Mouse (Mus musculus) midbrain, embryonic 12.5 days (tissue): ENCODE results near the gene Fto. TPM values are rescaled to one million over a fixed set of nuclear protein-coding genes. Genes with fewer than 3 reads are reported as not detected.

Experiments
- ATAC-seq: fragments of 200-750 bp; cut with Nextera tagmentation; 2 replicates; pipeline ENCODE4 v1.8.0; 2017; ENCODE audit warnings: low read depth, moderate TSS enrichment, moderate library complexity; ENCODE audit not compliant: low FRiP score
- H3K27ac ChIP-seq: fragments of 300-500 bp; sonication (generic); replicated peaks from 2 replicates; pipeline ENCODE4 v1.5.1; 2016; ENCODE audit warnings: mild to moderate bottlenecking
- H3K27me3 ChIP-seq: fragments of 300-500 bp; sonication (generic); 2 replicates; pipeline ENCODE4 v1.6.1; 2016; ENCODE audit warnings: mild to moderate bottlenecking
- H3K36me3 ChIP-seq: fragments of 300-500 bp; sonication (generic); 2 replicates; pipeline ENCODE4 v1.6.1; 2016
- H3K4me1 ChIP-seq: fragments of 300-500 bp; sonication (generic); 2 replicates; pipeline ENCODE4 v1.6.1; 2016
- H3K4me2 ChIP-seq: fragments of 300-500 bp; sonication (generic); replicated peaks from 2 replicates; pipeline ENCODE4 v1.6.1; 2016; ENCODE audit warnings: mild to moderate bottlenecking, moderate library complexity
- H3K4me3 ChIP-seq: fragments of 300-500 bp; sonication (generic); 2 replicates; pipeline ENCODE4 v1.5.1; 2016; ENCODE audit warnings: mild to moderate bottlenecking
- H3K9ac ChIP-seq: fragments of 300-500 bp; sonication (generic); replicated peaks from 2 replicates; pipeline ENCODE4 v1.6.1; 2016; ENCODE audit warnings: mild to moderate bottlenecking, moderate library complexity
- H3K9me3 ChIP-seq: fragments of 300-500 bp; sonication (generic); 2 replicates; pipeline ENCODE4 v1.6.1; 2016; ENCODE audit warnings: mild to moderate bottlenecking
- WGBS: fragments of 180-500 bp; shearing (Covaris S2); methylation state at CpG from one replicate; pipeline ENCODE4 v1.1.7; 2016; 5-methylcytosine and 5-hydroxymethylcytosine counted together
- polyA plus RNA-seq: library from polyadenylated mRNA; unstranded; fragments of >200 nt; fragmentation: Nextera tagmentation; extraction: Ambion mirVana; gene quantifications from 2 replicates; pipeline ENCODE4 v1.2.1, GENCODE M21; 2016

Fto gene
- polyA plus RNA-seq, 1 experiment from 2014 or later = 115 TPM

DNA sequence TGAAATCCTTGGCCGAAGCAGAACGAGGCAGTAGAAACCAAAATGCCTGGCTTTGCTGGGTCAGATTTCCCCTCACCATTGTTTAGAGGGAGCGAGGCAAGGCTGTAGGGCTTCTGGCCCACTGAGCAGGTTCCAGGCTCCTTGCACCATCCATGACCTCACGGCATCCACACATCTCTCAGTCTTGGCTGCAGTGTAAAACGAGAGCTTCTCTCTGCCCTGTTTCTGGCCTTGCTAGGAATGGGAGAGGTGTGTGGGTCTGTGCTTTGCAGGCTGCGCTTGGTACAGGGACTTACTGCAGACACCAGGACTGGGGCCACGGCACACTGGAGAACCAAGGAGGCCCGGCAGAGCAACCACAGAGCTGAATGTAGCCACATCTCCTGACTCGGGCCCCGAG is 132.2 kb downstream of the Fto start:
- WGBS = 79% methylated on average over 10 of the region's 10 CpGs
- Histone ChIP-seq H3K4me2 (no peak overlapping the region), H3K27me3 (no peaks in the 10 kb centered on the region), H3K27ac (no peak overlapping the region), H3K9ac (no peak overlapping the region), H3K4me1 (no peaks in the 10 kb centered on the region), H3K9me3 (no peaks in the 10 kb centered on the region), H3K4me3 (no peak overlapping the region), H3K36me3 (0 out of 2 replicates have a peak, but pooled peaks cover 3% of the 10 kb centered on the region)
- ATAC-seq = no peak

DNA sequence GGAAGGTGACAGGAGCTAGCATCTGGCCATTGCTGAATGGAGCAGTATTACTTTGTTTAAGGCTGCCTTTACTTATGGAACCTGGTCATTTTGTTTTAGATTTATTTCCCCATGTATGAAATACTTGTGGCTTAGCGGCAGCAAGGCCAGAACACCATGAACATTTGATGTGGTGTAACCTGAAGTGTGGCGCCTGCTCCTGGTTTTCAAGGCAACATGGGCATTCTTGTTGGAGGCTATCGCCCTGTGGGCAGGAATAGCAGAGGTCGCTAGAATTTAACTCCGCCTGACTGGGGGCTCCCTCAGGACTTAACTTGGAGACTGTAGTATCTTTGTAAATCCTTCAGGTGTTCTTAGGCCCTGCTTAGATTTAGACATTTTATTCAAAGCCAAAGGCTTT is 132.7 kb downstream of the Fto start:
- Histone ChIP-seq H3K4me2 (no peak overlapping the region), H3K27ac (no peak overlapping the region)
- 87% methylated on average over 5 of the region's 5 CpGs for WGBS

DNA sequence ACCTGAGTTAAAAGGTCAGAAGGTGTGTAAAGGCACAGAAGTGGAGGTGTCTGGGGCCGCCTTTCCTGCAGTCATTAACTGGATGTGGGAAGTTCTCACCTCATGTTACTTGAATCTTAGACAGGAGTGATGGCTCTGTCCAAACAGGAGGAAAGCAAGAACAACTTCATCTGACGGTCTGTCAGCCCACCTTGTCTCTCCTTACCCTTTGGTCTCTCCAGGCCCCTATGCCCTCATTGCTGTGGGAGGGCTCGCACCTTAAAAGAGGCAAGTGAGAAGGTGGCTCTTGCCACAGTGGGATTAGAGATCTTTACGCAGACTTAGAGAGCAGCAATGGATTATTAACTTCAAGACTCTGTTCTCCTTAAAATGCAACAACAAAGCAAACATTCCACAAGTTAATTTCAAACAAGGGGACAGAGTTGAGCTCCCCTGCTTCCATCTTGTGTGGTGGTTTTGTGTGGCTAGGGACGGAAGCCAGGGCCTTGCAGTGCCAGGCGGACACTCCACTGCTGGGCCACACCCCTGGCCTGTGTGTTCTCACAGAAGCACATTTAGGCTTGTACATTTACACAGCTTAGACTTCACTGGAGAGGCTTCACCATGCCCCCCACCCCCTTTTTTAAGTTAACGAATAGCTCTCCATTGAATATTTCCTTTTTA is 135.5 kb downstream of the Fto start:
- H3K4me2 ChIP-seq = no peak overlapping the region
- 84% methylated on average over 7 of the region's 7 CpGs for WGBS

More for the DNA sequence above, 132.7 kb downstream of the Fto start:
- no peak for ATAC-seq
- H3K9ac ChIP-seq = no peak overlapping the region
- H3K27me3 ChIP-seq = no peaks in the 10 kb centered on the region
- H3K36me3 ChIP-seq = 0 out of 2 replicates have a peak, but pooled peaks cover 3% of the 10 kb centered on the region
- no peaks in the 10 kb centered on the region for H3K4me1 ChIP-seq
- H3K9me3 ChIP-seq = no peaks in the 10 kb centered on the region
- no peak overlapping the region for H3K4me3 ChIP-seq

DNA sequence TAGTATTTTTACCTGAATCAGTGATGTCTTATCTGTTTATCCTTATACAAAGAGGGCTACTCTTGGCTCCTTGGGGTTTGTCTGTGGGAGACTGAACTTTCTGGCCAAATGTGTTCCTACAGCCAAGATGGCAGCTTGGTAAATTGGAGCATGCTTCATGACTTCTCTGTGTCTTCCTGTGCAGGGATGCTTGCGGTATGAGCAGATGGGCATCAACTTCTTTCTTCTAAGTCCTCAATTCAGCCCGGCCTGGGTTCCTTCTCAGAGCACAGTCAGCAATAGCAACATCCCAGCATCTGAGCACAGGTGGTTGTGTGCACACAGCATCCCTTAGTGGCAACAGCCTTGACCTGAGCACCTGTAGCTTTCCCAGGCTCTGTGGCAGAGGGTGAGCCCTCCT is 141.6 kb downstream of the Fto start:
- H3K4me2 ChIP-seq = no peak overlapping the region
- no peaks in the 10 kb centered on the region for H3K27me3 ChIP-seq
- no peak overlapping the region for H3K9ac ChIP-seq
- no peak for ATAC-seq
- H3K4me3 ChIP-seq = no peak overlapping the region
- H3K4me1 ChIP-seq = no peaks in the 10 kb centered on the region
- H3K27ac ChIP-seq = no peak overlapping the region
- WGBS = 98% methylated on average over 2 of the region's 2 CpGs
- H3K9me3 ChIP-seq = no peaks in the 10 kb centered on the region
- no peaks in the 10 kb centered on the region for H3K36me3 ChIP-seq

More for the DNA sequence above, 135.5 kb downstream of the Fto start:
- Histone ChIP-seq H3K36me3 (no peaks in the 10 kb centered on the region), H3K4me1 (no peaks in the 10 kb centered on the region), H3K27ac (no peak overlapping the region), H3K9me3 (no peaks in the 10 kb centered on the region), H3K27me3 (no peaks in the 10 kb centered on the region), H3K9ac (no peak overlapping the region), H3K4me3 (no peak overlapping the region)
- no peak for ATAC-seq

DNA sequence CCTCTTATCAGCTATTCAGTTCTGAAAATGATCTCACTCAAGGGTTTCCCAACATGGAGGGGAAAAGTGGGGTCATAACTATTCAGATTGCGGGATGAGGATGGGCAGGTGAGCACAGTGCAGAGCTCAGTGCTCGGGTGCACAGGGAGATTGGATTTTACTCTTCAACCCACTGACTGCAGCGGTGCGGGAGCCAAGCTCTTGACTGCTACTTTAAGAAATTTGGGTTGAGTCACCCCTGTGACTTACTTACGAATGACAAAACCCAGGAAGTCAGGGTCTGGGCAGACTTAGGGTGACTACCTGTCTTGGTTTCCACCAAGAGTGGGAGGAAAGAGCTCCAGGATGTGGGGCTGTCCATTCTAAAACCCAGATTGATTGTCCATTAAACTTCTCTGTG is 142.3 kb downstream of the Fto start:
- no peaks in the 10 kb centered on the region for H3K4me1 ChIP-seq
- H3K9me3 ChIP-seq = no peaks in the 10 kb centered on the region
- 95% methylated on average over 5 of the region's 5 CpGs for WGBS
- no peaks in the 10 kb centered on the region for H3K27me3 ChIP-seq
- no peak overlapping the region for H3K27ac ChIP-seq
- no peak overlapping the region for H3K4me3 ChIP-seq
- no peaks in the 10 kb centered on the region for H3K36me3 ChIP-seq
- no peak for ATAC-seq
- no peak overlapping the region for H3K4me2 ChIP-seq
- H3K9ac ChIP-seq = no peak overlapping the region

DNA sequence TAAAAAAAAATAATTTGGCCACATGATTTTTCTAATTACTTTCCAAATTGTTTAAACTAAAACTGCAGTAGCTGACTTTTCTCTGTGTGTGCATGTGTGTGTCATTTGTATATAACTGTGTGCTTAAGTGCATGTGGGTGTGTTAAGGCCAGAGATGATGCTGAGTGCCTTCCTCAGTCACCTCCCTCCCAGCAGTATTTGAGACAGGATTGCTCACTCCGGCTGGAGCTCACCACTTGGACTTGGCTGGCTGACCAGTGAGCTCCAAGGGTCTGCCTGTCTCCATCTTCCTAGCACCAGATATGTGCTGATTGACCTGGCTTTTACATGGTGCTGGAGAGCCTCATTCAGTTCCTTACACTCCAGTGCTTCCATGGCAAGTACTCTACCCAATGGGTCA is 144.7 kb downstream of the Fto start:
- H3K4me1 ChIP-seq = no peaks in the 10 kb centered on the region
- 89% methylated on average over 1 of the region's 1 CpGs for WGBS
- no peak overlapping the region for H3K27ac ChIP-seq
- H3K27me3 ChIP-seq = no peaks in the 10 kb centered on the region
- no peak for ATAC-seq
- no peak overlapping the region for H3K4me2 ChIP-seq
- H3K4me3 ChIP-seq = no peak overlapping the region
- no peaks in the 10 kb centered on the region for H3K36me3 ChIP-seq
- H3K9ac ChIP-seq = no peak overlapping the region
- no peaks in the 10 kb centered on the region for H3K9me3 ChIP-seq

DNA sequence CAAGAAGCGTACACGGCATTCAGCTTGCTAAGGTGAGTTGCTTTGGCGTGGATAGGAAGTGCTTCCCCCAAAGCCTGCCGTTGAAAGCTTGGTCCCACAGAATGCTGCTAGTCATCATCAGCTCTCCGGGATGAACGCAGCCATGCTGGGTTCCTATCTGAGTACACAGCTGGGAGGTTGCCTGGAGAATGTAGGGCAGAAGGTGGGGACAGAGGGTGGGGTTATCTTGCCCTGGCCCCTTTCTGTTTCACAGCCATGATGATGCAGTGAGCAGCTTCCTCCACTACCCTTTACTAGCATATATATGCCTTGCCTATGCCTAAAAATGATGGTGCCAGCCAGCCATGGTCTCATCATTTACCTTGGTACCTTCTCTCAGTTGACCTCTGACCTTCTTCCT is 147.6 kb downstream of the Fto start:
- WGBS = 89% methylated on average over 6 of the region's 6 CpGs
- no peak for ATAC-seq
- Histone ChIP-seq H3K9ac (no peak overlapping the region), H3K4me1 (no peaks in the 10 kb centered on the region), H3K27ac (no peak overlapping the region), H3K9me3 (no peaks in the 10 kb centered on the region), H3K27me3 (no peaks in the 10 kb centered on the region), H3K4me3 (no peak overlapping the region), H3K36me3 (no peaks in the 10 kb centered on the region), H3K4me2 (no peak overlapping the region)

DNA sequence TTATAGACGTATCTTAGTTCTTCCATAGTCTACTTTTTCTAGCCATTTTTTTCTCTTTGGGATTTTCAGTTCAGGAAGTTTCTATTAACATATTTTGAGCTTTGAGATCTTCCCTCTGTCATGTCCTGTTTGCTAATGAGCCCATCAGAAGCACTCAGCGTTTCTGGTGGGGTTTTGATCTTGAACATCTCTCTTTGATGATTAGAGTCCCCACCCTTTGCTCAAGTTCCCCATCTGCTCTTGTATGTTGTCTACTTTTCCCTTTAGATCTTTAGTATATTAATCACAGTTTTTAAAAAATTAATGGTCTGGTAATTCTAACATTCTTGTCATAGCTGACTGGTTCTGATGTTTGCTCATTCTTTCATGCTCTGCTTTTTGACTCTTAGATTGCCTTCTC is 150.4 kb downstream of the Fto start:
- Histone ChIP-seq H3K27ac (no peak overlapping the region), H3K36me3 (no peaks in the 10 kb centered on the region), H3K4me1 (no peaks in the 10 kb centered on the region), H3K27me3 (no peaks in the 10 kb centered on the region), H3K4me3 (no peak overlapping the region), H3K9ac (no peak overlapping the region), H3K9me3 (no peaks in the 10 kb centered on the region), H3K4me2 (no peak overlapping the region)
- whole genome bisulfite sequencing = 79% methylated on average over 2 of the region's 2 CpGs
- no peak for ATAC-seq

DNA sequence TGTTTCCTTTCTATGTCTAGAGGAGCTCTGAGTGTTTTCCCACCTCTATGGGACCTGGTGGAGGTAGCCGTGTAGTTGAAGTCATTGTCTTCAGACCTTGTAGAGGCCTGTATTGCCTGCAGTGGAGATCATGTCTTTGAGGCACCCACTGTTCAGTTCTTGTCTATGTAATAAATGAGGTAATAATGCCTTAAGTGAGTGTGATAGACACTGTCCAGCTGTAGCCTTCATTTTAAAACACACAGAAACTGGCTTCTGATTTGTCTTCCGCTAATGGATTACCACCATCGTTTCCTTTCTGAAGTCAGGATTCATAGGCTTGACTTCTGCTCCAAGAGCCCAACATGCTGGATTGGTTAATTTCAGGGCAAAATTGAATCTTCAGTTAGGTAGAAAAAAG is 154.1 kb downstream of the Fto start:
- no peaks in the 10 kb centered on the region for H3K9me3 ChIP-seq
- ATAC-seq = no peak
- H3K4me1 ChIP-seq = no peaks in the 10 kb centered on the region
- no peak overlapping the region for H3K9ac ChIP-seq
- 95% methylated on average over 3 of the region's 3 CpGs for WGBS
- no peak overlapping the region for H3K27ac ChIP-seq
- no peak overlapping the region for H3K4me3 ChIP-seq
- H3K4me2 ChIP-seq = no peak overlapping the region
- no peaks in the 10 kb centered on the region for H3K36me3 ChIP-seq
- H3K27me3 ChIP-seq = no peaks in the 10 kb centered on the region

DNA sequence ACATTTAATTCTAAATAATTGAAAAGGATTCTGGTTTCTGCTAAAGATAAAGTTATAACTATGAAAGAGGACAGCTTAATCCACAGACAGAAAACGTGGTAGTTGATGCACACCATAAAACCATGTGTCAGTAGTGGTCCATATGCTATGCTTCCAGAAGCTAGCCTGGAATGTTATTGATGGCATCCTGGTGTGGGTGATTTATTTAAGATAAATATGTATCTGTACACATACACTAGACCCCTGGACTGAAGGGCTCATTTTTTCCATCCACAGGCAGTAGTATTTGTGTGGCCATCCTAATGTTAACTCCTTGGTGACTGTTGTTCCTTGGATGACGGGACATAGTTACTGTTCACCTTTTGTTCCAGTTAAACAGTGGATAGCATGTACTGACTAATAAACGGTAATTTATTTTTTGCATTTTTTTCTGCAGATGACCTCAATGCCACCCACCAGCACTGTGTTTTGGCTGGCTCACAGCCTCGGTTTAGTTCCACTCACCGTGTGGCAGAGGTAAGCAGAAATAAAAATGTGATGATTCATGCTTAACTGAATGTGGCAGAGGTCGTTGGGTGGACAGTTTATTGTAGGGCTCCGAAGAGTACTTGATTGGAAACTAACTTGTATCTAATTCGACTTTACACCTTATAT is 154.7 kb downstream of the Fto start:
- Histone ChIP-seq H3K36me3 (no peaks in the 10 kb centered on the region), H3K9ac (no peak overlapping the region), H3K27ac (no peak overlapping the region), H3K4me3 (no peak overlapping the region), H3K4me1 (no peaks in the 10 kb centered on the region), H3K9me3 (no peaks in the 10 kb centered on the region), H3K4me2 (no peak overlapping the region), H3K27me3 (no peaks in the 10 kb centered on the region)
- 95% methylated on average over 8 of the region's 8 CpGs for WGBS
- no peak for ATAC-seq

DNA sequence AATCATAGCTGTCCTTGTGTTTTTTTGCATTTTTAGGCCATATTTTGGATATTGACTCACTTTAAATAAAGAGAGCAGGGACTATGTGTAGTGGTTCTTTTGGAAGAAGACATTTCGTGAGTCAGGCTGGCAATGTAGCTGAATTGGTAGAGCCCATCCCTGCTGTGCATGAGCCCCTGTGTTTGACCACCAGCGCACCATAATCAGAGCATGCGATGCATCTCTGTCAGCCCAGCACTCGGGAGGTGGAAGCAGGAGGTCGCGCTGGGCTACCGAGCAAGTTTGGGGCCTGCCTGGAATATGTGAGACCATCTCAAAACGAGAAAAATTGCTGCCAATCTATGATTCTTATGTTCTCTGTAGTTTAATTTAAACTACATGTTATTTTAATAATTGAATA is 156.1 kb downstream of the Fto start:
- Histone ChIP-seq H3K9me3 (no peaks in the 10 kb centered on the region), H3K27ac (no peak overlapping the region), H3K4me3 (no peak overlapping the region), H3K9ac (no peak overlapping the region), H3K27me3 (no peaks in the 10 kb centered on the region), H3K4me1 (no peaks in the 10 kb centered on the region), H3K4me2 (no peak overlapping the region), H3K36me3 (0 out of 2 replicates have a peak, but pooled peaks cover 3% of the 10 kb centered on the region)
- ATAC-seq = no peak
- WGBS = 93% methylated on average over 8 of the region's 8 CpGs

DNA sequence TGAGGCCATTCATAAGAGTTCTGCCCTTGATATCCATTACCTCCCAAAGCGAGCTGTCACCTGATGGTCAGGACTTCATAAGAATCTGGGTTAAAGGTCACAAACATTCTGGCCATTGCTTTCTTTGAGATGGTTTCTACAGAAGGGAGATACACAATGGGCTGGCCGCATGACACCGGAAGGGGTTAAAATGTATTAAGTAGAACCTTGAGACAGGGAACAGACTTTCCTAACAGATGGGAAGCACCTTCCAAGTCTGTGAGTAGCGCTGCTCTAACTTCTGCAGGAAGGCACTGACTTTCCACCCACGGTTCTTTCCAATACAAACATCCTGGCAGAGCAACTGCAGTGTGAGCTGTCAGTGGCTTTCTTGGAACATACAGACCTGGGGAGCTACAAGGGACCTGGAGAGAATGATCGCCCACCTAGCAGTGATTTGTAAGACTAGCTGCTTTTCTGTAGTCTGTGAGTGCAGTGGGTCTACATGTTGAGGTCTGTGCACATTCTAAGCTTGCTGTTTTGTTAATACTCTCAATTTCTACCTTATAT is 161.5 kb downstream of the Fto start:
- WGBS = 94% methylated on average over 6 of the region's 6 CpGs
- Histone ChIP-seq H3K9me3 (no peaks in the 10 kb centered on the region), H3K36me3 (0 out of 2 replicates have a peak, but pooled peaks cover 14% of the 10 kb centered on the region), H3K27ac (no peak overlapping the region), H3K4me3 (no peak overlapping the region), H3K4me2 (no peak overlapping the region), H3K27me3 (no peaks in the 10 kb centered on the region), H3K4me1 (no peaks in the 10 kb centered on the region), H3K9ac (no peak overlapping the region)
- no peak for ATAC-seq
